Mouse (Mus musculus) left cerebral cortex, adult 9 months (tissue): Measurements from ENCODE around the gene Hist1h2ag.

Source experiments
- DNase-seq, 2 experiments: peaks; one replicate each; pipeline ENCODE4 v3.0.0; 2022; ENCODE audit warnings: low spot score in 2 of 2

The Hist1h2ag gene

DNA sequence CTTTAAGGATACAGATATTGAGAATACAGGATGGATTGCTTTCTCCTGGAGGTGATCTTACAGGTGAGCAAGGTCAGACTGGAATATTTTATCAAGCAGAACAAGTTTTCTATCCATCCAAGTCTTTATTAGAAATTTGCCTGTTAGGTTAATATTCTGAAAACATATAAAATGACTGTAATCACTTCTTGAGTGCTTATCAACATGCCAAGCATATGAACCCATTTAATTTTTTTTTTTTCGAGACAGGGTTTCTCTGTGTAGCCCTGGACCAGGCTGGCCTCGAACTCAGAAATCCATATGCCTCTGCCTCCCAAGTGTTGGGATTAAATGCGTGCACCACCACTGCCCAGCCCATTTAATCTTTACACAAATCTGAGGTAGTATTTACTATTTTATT, 5.8 kb downstream of the Hist1h2ag start:
- no peak for DNase-seq

DNA sequence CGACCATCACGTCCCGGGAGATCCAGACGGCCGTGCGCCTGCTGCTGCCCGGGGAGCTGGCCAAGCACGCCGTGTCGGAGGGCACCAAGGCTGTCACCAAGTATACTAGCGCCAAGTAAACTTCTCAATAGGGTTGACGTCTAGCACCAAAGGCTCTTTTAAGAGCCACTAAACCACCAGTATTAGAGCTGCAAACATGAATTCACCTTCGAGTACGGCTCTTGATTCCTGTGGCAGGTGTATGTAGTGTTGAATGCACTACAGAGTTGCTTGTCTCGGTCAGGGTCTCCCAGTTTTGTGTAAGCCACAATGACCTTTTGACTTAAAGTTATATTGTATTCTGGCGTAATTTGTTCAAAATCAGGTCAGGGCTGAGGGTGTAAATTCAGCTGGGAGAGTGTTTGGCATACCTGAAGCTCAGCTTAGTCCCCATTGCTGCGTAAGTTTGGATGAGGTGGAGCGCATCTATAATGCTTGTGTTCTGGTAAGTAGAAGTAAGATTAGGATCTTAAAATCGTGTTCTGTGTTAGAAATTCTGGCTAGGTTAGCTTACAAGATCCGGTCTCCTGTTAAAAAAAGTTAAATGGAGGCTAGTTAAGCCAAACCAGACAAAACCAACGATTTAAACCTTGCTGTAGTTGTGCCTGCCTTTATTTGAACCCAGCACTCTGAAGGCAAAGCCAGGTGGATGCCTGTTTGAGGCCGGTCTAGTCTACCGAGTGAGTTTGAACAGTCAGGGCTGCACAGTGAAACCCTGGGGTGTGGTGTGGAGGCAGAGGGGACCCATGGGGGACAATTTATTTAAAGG, 6.4 kb downstream of the Hist1h2ag start:
- DNase-seq: no peak

DNA sequence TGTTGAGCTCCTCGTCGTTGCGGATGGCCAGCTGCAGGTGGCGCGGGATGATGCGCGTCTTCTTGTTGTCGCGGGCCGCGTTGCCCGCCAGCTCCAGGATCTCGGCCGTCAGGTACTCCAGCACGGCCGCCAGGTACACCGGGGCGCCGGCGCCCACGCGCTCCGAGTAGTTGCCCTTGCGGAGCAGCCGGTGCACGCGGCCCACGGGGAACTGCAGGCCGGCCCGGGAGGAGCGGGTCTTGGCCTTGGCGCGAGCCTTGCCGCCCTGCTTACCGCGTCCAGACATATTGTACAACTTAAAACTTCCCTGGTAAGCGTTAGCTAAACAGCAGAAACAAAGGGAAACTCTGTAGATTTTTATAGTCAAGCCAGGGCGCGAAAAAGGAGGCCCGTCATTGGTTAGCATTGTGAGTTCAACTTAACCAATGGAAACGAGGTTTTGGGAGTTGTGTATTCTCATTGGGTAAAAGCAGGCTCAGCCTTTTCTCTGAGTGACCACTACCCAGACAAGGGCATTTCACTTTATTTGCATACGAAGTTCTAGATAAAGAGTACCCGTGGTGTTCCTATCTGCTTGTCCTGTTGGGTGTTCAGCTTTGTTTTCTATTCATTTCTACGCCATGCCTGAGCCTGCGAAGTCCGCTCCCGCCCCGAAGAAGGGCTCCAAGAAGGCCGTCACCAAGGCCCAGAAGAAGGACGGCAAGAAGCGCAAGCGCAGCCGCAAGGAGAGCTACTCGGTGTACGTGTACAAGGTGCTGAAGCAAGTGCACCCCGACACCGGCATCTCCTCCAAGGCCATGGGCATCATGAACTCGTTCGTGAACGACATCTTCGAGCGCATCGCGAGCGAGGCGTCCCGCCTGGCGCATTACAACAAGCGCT, 7.2 kb downstream of the Hist1h2ag start, which contains the start of the genes Hist1h2ah and Hist1h2bk:
Gene Hist1h2ah, minus strand, starts transcription at position 302 of the 882 bp plus-strand sequence.
Gene Hist1h2bk, plus strand, starts transcription at position 604 of the 882 bp plus-strand sequence.
- DNase-seq: peak; percentile 89 to 90

DNA sequence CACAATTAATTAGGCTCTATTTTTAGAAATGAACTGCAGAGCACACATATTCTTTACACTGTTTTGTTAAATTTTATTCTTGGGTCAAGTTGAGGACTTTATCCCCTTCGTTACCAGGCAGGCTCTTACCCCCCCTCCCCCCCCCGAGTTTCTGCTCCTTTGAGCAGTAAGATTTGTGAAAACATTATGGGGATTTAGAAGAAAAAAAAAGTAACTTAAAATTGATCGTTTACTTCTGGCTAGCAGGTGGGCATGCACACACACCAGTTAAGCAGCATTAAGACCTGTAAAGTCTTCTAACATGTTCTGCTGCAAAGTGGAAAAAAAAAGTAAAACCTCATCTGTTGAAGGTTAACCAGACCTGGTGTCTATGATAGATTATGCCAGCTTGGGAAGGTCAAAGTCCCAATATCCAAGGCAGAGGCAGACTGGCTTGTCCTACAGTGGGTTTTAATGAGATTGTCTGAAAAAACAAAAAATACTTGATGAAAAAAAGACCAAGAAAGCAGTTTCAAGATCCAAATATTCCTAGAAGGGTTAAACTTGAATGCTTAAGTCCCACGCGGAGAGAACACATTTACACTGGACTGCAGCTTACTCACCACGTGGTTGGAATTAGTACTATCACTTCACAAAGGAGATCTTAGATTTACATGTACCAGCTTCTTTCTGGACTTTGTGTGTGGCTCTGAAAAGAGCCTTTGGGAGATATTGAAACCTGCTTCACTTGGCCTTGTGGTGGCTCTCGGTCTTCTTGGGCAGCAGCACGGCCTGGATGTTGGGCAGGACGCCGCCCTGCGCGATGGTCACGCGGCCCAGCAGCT, 8.1 kb downstream of the Hist1h2ag start:
- DNase-seq: no peak

DNA sequence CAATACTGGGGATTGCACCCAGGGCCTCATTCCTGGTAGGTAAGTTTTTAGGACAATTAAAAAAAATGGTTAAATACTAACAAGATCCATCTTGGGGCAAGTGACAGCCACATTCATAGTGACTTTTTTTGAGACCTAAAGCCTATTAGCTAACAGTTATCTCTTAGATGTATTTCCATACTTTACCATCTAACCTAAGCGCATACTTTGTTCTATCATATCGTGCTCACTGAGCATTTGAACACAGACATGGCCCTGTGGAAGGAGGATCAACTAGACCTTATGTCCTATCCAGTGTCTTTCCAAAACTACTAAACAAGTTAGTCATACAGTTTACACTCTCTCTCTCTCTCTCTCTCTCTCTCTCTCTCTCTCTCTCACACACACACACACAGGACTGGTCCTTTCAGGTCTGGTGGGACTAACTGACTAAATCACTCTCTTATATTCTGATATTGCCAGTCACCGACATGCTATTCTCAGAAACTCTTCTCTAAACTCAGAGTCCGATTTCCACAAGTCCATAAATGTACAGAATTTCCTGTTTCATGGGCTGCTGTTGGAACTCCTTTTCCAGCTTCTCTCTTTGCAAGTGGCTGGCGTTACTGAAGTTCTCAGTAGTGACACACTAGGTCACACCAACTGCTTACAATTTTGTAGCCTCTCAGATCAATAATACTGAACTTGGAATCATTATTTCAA, 8.9 kb downstream of the Hist1h2ag start:
- no peak for DNase-seq

DNA sequence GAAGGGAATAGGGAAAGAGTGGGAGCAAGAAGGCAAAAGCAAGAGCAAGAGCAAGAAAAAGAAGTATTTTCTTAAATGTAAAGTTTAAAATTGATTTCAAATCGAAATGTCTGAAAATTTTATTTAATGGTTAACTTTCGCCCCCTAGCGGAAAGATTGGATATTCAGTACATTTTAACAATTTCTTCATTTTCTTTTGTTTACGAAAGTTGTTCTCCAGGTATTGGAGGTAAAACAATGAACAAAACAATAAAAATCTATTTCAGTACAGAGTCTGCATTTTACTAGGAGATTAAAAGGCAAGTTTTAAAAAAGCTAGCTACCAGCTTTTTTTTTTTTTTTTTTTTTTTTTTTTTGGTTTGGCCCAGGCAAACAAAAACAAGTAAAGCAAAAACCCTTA, 12.3 kb downstream of the Hist1h2ag start:
- no peak for DNase-seq

DNA sequence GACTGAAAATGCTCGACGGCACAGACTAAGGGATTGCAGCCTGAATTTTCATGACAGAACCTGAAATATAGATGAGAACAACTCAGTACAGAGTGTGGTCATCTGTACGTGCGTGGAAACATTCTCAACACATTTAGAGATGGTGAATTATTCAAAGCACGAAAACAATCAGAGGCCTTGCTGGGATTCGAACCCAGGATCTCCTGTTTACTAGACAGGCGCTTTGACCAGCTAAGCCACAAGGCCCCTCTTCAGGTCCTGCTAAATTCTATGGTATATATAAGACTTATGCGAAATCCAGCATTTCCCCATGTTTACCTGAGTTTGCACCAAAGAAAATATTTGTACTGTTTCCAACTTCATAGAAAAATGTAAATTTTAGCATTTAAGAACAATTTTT, 12.8 kb downstream of the Hist1h2ag start:
- no peak for DNase-seq

DNA sequence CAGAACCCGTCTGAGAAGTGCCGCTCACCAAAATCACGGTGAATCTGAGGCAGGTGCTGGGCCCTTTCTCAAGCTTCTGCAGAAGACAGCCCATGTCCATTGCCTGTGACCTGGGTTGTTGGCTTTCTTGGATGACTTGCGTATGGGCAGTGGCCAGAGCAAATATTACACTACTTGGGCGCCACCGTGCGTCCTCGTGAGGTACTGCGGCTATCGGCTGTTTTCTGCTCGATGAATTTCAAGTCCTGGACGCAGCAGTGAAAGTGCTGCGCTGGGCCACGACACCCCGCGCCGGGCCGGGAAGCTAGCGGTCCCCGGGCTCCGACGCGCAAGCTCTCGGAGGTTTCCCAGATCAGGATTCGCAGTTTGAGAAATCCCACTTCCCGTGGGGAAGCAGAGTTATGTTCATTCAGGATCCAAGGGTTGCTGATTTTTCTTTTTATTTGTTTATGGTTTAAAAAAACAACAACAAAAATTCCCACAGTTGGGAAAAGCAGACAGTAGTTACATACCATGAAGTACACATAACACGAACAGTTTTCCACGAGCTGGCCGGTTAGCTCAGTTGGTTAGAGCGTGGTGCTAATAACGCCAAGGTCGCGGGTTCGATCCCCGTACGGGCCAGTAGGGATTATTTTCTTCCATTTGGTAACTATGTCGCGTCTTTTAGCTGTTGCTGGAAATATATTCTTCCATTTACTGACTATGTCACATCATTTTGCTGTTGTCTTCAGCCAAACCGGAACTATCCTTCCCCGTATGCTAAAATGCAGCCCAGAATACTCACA, 13.9 kb downstream of the Hist1h2ag start:
- peak; percentile 70 to 97 for DNase-seq

DNA sequence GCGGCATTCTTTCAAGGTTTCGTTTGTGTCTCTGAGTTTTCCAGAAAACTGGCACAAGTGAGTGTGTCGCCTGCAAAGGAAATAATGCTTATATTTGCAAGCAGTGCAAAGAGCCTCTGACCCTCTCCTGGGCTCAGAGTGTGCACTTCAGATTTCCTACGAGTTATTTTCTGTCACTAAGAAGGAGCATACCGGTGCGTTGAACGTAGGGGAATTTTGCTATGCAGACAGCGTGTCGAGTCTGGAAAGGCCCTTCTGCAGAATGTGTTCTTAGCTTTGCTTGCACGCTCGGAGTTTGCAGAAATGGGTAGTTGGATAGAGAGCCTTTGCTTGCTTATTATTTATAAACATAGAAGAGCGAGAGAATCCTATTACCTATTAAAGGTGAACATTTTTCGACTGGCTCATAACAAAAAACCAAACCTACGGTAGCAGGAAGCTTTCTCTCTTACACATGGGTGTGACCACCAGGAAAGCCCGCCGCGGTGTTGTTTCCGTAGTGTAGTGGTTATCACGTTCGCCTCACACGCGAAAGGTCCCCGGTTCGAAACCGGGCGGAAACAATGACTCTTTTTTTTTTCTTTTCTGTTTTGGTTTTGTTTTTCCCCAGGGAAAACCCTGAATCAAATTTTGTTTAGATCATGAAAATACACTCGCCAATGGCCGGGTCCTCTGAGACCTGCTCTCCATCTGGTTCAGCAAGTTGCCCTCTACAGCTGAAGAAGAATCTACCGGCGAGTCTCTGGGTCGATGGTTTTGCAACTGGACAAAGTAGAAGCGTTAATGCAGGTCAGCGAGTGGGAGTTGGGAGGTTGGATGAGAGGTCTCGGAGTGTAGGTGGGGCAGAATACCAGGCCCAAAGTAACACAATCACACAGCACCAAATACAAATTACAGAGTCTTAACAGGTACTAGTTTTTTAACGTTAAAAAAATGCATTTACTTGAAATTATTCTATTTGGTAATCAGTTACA, 16.4 kb downstream of the Hist1h2ag start:
- DNase-seq: peak in 1 of 2 experiments; percentile 89

DNA sequence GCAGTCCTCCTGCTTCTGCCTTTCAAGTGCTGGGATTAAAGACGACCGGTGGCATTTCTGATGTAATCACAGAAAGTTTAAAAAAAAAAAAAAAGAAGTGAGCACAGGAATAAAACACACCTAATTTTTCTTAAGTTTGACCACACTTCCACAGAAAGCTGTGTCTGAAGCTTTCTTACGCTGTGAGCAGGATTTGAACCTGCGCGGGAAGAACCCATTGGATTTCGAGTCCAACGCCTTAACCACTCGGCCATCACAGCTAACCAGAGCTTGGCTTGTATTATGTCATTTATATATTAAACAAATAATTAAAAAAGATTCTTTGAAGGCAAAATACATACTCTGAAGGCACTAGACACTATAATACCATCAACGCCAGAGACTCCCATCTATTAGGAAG, 20.5 kb downstream of the Hist1h2ag start:
- peak in 1 of 2 experiments; percentile 67 for DNase-seq

DNA sequence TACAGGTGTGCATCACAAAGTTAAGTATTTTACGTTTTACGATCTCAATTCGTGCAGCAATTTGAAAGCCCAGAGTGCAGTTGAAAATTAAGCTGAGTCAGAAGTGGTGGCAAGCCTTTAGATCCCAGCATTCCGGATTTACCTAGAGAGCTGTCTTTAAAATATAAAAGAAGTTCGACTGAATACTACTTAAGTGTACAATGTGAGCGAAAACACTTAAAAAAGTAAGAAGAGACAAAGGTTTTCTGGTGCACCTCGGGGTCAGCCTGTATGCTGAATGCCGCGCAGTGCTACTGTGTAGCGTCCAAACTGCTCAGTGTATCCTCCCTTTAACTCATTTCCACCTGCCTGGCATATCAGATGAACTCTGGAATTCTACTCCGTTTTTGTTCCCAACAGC, 21.2 kb downstream of the Hist1h2ag start:
- no peak for DNase-seq

DNA sequence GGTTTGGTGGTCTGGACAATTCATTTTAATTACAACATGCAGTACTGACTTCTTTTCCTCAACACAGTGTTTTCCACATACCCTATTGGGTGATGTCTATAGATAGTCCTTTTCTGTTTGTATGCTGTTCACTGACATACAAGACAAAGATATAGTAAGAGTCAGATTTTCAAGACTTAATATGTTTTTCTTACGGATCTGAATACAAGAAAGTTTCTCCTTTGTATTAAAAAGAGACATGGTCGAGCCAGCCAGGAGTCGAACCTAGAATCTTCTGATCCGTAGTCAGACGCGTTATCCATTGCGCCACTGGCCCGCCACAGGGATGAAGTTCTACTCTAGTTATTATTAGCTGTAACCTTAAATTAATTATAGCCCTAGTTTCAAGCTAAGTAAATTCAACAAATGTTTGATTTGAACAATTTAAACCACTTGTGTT, 21.8 kb downstream of the Hist1h2ag start:
- peak in 1 of 2 experiments; percentile 59 for DNase-seq

DNA sequence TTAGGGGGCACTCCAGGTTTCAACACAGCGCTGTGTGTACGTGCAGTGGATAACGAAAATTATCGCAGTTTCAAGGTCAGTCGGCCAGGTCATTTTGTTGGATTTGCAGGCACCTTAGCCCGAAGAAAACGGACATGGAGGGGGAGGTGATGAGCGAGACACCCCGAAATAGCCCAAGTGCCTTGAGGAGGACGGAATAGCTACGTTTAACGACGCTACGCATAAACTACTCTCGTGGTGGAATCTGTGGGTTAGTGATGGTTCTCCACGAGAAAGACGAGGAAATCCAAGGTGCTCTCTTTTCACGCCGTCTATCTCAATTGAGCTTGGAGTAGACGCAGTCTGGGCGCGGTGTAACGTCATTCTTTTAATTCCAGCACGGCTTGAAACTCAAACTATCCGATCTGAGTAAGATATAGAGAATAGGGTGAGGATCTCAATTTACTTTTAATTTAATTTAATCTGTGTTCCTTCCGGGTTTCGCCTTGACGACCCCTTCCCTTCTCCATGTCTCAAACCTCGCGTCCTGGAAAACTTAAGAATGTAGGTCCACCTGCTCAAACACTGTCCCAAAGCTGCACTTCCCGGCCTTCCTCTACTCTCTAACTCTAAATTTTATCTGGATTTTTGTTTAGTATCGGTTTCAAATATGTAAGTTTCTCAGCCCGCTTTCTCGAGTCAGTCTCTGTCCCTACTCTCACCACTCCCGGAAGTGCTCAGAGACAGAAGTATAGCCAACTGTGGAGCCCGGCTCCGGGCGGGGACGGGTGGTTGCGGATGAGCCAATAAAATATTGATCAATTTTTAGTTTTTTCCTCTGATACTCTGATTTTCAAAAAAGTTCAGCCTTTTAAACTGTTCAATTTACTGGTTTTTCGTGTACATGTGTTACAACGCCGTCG, 22.6 kb downstream of the Hist1h2ag start:
- no peak for DNase-seq

DNA sequence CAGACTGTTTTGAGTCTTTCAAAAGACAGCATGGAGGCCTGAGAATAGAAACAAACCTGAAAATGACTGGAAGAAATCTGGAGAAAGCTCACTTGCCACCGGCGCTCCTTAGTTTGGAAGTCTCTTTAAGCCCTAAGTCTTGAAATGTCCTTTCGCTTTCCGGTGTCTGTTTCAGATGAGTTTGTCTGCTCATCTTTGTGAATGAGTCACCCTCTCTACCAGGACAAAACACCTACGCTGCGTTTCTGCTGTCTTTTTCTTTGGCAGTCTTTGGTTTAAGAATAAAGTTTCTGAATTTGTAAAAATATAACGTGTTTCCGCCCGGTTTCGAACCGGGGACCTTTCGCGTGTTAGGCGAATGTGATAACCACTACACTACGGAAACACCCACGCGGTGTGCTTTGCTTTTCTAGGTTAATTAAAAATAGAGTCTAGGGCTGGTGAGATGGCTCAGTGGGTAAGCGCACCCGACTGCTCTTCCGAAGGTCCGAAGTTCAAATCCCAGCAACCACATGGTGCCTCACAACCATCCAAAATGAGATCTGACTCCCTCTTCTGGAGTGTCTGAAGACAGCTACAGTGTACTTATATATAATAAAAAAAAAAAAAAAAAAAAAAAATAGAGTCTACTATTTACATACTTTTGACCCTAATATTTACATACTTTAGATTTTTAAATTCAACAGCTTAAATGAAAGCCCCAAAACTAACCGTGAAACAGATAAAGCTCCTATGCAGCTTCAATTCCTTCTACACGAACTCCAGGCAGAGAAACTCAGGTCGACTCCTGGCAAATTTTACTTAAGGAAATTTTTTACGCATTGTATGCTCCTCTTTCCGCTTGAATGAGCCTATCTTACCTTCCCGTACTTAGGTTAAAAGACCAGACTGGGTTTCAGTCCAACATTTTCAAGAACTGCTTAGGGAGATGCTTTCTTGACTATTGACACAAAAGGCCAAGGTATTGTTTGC, 27.0 kb downstream of the Hist1h2ag start:
- peak in 1 of 2 experiments; percentile 74 for DNase-seq

DNA sequence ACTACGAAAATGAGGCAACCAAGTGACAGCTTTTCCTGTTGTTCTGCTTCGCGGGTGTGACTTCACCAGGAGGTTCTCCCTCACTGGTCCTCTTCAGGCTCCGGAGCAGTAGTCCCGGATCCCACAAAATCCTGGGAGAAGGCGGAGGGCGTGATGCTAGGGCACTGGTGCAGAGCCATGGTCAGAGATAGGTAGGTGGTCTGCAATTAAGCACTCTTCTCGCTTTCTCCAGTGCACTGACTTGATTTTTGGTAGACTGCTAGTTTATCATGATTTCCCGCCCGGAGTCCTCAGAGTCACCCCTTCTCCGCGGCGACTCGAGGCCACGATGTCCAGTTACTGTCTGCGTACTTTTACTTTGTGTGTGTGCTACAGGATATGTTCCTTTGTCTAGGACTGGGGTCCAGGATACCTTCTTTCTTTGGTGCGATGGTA, 28.3 kb downstream of the Hist1h2ag start:
- no peak for DNase-seq

DNA sequence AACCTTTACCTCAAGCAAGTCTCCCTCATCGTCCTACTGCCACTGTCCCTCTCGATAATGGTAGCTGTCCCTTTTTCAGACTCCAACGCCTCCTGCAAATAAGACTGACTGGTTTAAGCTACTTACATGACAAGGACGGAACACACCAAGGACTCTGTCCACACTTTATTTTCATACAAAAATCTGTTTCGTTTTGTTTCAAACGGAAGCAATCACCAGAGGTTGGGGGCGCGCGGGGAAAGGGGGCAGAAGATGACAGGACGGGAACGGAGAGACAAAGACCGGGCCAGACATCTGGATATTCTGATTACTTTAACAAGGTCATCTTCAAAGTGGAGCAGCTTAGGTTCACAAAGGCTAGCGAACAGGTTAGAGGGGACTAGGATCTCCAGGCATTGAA, 29.0 kb downstream of the Hist1h2ag start:
- DNase-seq: no peak

DNA sequence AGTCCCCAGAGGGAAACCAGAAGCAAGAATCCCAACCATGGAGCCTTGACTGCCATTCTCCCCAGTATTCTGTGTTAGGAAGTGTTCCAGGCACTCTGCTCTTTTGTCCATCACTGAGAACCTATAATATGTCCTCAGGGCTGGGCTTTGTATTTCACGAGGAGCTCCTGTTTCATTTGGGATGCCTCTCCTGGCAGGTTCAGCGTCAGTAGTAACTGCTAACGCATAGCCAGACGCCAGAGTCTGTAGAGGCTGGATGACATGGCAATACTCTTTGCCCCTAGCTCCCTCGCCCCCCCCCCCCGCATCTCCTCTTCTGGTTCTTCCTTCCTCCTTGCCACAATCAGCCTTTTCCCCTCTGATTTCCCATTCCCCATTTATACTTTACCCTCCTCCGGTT, 33.1 kb downstream of the Hist1h2ag start, which contains the start of gene Prss16:
Gene Prss16, minus strand, starts transcription at position 101 of the 400 bp plus-strand sequence.
- no peak for DNase-seq
